Mouse (Mus musculus) heart, postnatal 10 days (tissue): ENCODE data around the gene Samd4b. TPM values are rescaled to one million over a fixed set of nuclear protein-coding genes. Genes with fewer than 3 reads are reported as not detected.

Source experiments
- DNase-seq, 2 experiments: peaks; one replicate each; pipeline ENCODE4 v3.0.0; 2021
- intact Hi-C: fragments of 180-260 bp; cut with DNase I; formaldehyde crosslinking; loops from one replicate; pipeline ENCODE4 v1.15.1; 2025
- total RNA-seq, 2 experiments: library from RNA; stranded (reverse); gene quantifications; 2 replicates each; pipeline ENCODE4 v1.2.3; 2021

The Samd4b gene
- total RNA-seq, 2 experiments from 2014 or later = 37.7 to 40.4 TPM

- intact Hi-C loops = loop anchor here (1.0 to 10.0 kb wide), 2 partner anchors 14 to 582 kb away; no protein-coding TSS in a partner anchor
- DNase-seq = peak; percentile 98 to 99
Observed at GRCm38 (mm10) chr7:28372251-28373108, 225.5 kb downstream of the Samd4b start, which contains the start of gene Plekhg2. TSS of gene Plekhg2 (minus strand) at chr7:28372599.

- intact Hi-C loops = loop anchor here (10.0 kb wide), 1 partner anchor 583 kb away; no protein-coding TSS in a partner anchor
- peak; percentile 83 to 85 for DNase-seq
Observed at GRCm38 (mm10) chr7:28371514-28371989, 226.4 kb downstream of the Samd4b start.

- intact Hi-C loops = loop anchor here (1.0 to 10.0 kb wide), 2 partner anchors 21 to 584 kb away; partner anchors contain the start of gene Rps16
- peak in 1 of 2 experiments; percentile 26 for DNase-seq
Observed at GRCm38 (mm10) chr7:28370977-28371513, 226.9 kb downstream of the Samd4b start.

DNA sequence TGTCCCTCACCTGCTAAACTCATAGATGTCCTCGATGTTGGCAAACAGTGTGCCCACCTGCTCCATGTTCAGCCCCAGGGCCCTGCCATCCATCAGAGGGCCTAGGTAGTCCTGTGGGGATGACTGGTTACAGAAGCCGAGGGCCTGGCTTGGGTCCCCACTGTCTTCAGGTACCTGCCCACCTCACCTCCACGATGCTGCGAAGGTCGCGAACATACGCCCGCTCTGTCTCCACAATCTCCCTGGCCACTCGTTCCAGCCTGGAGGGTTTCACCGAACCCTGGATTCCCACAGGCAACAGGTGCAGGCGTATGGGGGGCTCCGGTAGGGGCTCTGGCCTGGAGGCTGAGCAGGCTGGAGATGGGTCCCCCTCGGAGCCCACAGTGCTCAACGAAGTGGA is 227.9 kb downstream of the Samd4b start:
- no peak for DNase-seq
- intact Hi-C loops = loop anchor here (1.0 to 10.0 kb wide), 2 partner anchors 20 to 585 kb away; partner anchors contain the start of gene Rps16

GRCm38 (mm10) chr7:28368276-28368920 is 229.5 kb downstream of the Samd4b start:
- DNase-seq = no peak
- intact Hi-C loops = no loop called here

DNA sequence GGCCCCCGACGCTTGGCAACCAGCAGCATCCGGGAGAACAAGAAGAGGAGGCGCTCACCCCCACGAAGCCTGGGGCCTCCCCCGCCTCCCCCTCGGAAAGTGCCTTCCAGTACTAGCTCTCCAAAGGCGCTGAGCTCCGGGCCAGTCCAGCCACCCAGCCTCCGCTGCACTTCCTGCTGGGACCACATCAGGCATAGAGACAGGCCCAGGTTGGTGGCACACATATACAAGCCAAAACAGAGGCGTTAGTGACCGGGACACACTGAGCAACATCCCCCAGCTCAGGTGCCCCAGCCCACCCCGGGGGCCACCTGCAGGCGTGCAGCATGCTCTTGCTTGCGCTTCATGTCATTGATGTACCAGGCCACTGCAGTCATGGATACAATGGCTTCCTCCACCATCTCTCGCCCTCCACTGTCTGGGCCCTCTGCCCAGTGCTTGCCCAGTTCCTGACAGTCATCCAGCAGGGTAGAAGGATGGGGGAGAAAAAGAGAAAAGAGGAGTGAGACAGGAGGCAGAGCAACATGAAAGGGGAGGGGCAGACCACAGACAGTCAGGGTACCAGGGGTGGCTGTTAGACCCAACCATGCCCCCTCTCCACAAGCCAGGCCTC is 230.2 kb downstream of the Samd4b start:
- intact Hi-C loops = no loop called here
- no peak for DNase-seq

DNA sequence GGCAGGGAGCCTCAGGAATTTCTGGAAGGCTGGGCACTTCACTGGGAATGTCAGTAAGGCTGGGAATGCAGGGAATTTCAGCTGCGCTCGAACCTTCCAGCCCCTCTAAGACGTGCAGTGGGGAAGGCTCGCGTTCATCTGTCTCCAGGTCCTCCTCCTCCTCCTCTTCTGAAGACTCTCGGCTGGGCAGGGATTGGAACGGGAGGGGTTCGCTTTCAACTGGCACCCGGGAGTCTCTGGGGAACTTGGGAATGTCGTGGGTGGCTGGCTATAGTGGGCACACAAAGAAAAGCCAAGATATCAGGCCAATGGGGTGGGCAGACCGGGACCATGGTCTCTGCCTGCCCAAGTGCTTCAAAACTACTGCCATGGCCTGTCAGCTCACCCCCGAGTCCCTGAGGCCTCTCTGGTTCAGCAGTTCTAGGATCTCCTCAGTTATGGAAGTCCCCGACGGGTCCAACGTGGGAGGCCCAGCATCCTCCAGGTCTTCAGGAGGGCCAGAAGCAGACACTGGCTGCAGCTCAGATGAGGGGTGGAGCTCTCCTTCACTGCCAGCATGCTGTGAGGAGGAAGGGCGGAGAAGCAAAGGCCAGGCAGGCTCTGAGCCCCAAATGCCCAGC is 235.4 kb downstream of the Samd4b start:
- no peak for DNase-seq
- intact Hi-C loops = no loop called here

DNA sequence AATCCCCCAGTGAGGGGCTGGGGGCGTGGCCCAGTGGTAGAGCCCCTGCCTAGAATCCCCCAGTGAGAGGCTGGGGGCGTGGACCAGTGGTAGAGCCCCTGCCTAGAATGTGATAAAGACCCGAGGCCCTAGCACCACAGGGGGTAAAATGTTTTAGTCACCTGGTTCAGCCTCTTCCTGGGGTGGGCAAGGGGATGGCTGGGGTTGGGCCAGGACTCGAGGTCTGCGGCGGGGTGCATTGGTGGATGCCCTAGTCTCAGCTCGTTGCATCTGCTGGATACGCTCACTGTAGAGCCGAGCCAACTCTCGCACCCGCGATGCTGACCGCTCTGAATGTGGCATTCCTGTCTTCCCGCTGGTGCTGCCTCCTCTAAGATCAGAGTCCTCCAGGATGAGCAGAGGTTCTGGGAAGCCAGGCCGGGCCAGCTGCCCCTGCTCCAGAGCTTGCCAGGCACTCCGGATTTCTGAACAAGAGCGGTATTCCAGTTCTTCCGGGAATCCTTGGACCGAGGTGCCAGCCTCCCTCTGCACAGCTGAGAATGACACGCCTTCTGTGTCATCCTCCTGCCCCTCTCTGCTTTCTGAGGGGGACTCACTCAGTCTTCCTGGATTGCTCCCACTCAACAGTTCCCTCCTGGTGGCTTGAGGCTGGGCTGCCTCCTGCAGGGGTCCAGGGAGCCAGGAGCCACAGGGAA is 236.2 kb downstream of the Samd4b start:
- no peak for DNase-seq
- intact Hi-C loops = no loop called here

DNA sequence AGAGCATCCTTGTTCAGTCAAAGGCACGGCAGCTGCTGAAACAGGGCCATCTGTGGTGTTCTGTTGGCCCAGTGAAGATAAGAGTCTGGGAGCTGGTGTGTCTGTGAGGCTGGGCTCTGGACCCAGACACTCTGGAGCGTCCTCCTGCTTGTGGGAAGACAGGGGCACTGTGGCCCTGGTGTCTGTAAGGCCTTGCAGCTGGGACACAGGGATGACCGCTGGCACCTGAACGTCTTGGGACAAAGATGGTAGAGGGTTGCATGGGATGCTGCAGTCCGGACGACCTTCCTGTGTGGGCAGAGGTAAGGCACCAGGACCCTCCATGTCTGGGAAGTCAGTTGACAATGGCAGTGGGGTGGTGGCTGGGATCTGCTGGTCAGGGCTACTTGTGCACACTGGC is 237.7 kb downstream of the Samd4b start:
- intact Hi-C loops = no loop called here
- DNase-seq = no peak

- intact Hi-C loops = no loop called here
- no peak for DNase-seq
Observed at GRCm38 (mm10) chr7:28359854-28360253, 238.1 kb downstream of the Samd4b start.

DNA sequence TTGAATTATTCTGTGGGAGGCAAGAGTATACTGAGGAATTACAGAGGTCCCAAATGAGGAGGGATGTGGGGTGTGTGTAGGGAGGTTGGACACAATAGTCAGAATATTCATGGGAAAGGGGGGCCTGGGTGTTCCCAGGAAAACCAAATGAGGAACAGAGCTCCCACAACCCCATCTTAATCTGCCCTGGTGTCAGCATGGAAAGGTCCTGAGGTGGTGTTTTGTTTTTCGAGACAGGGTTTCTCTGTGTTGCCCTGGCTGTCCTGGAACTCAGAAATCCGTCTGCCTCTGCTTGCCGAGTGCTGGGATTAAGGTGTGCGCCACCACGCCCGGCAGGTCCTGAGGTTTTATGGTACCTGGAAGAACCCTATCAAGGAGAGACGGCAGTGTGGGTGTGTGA is 239.5 kb downstream of the Samd4b start:
- DNase-seq = no peak
- intact Hi-C loops = no loop called here

GRCm38 (mm10) chr7:28357984-28358383 is 240.0 kb downstream of the Samd4b start:
- intact Hi-C loops = no loop called here
- DNase-seq = no peak

DNA sequence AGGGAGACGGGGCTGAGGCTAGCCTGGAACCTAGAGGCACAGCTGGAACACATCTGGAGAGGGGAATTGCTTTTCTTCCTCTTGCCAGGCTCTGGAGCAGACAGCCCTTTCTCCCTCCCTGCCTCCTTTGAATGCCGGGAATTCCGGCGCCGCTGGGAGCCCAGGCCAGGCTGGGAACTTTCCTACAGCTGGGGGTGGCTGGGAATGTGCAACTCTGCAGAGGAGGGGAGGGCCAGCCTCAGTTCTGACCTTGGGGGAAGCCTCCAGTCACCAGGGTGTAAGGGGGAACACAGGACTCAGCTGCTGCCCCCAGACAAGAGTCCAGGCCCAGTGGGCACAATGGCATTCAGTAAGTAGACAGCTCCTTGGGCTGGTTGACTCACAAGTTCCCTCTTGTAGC is 241.0 kb downstream of the Samd4b start:
- intact Hi-C loops = no loop called here
- peak; percentile 80 for DNase-seq

DNA sequence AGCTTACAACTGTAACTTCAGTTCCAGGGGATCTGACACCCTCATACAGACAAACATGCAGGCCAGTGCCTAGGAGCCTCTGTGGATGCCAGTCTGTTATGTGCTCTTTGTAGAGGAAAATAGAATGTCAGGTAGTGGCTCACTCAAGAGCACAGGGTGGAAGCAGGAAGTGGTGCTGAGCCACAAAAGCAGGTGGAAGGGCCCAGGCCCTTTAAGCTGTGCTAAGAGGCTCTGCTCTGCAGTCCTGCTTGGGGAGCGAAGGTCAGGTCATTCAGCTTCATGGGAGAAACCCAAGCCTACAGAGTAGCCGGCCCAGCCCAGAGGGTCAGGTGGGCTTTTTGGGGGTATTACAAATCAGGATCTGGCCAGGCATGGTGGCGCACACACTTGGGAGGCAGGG is 242.7 kb downstream of the Samd4b start:
- no peak for DNase-seq
- intact Hi-C loops = no loop called here

DNA sequence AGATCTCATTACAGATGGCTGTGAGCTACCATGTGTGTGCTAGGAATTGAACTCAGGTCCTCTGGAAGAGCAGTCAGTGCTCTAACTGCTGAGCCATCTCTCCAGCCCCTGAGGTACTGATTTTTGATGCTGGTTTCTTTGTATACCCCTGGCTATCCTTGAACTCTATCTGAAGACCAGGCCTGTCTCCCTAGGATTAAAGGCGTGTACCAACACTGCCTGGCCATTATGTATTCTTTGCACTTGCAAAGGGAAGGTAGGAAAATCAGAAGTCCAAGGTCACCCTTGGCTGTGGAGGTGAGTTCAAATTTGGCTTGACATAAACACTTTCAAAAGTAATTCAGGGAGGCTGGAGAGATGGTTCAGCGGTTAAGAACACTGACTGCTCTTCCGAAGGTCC is 243.3 kb downstream of the Samd4b start:
- DNase-seq = no peak
- intact Hi-C loops = no loop called here

GRCm38 (mm10) chr7:28354113-28354581 is 243.8 kb downstream of the Samd4b start:
- intact Hi-C loops = no loop called here
- no peak for DNase-seq

DNA sequence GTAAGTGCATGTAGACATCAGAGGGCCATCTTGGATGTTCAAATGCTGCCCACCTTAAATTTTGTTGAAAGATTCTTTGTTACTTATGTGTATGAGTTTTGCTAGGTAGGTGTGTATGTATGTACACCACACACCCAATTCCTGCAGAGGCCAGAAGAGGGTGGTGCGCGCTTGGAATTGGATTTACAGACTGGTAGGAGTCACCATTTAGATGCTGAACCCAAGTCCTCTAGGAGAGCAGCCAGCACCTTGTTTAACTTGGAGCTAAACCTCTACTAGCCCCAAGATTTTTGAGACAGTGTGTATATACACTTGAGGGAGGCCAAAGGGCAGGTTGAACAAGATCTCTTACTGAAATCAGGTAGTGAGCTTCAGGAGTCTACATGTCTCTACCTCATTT is 244.7 kb downstream of the Samd4b start:
- intact Hi-C loops = no loop called here
- DNase-seq = no peak

DNA sequence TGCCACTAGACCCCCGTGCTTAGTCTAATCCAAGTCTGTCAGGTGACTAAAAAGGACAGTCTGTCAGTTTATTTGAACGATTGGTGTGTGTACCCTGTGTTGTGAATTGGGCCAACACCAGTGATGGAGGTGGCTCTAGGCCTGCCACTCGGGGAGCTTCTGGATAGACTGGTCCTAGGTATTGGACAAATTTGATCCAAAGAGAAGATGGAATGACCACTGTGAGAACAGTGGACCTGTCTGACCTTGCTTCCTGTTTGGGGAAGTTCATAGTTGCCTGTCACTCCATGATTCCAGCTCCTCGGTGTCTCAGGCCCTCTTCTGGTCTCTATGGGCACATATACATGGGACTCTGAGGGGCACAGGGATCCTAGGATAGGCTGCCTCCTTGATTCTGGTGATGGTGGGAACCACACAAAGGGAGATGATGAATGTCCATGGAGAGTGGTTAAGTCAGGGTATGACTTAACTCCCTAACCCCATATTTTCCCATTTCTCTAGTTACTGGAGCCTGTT is 246.2 kb downstream of the Samd4b start:
- DNase-seq = no peak
- intact Hi-C loops = no loop called here

GRCm38 (mm10) chr7:28350155-28350883 is 247.6 kb downstream of the Samd4b start, which contains the start of gene Rps16:
TSS of gene Rps16 (plus strand) at chr7:28350652.
- intact Hi-C loops = loop anchor here (1.0 kb wide), 1 partner anchor 20 kb away; no protein-coding TSS in a partner anchor
- DNase-seq = peak; percentile 99 to 100
